Mouse (Mus musculus) testis, adult 2 months (tissue): Measurements from ENCODE around the gene Cbln1.

ENCODE experiments used
- CTCF ChIP-seq: fragments of 200-500 bp; IDR thresholded peaks from 2 replicates; pipeline ENCODE4 v1.5.1; 2012; ENCODE audit warnings: low read depth, mild to moderate bottlenecking, inconsistent platforms, low read length, moderate library complexity; ENCODE audit not compliant: control insufficient read depth, insufficient read depth, insufficient replicate concordance
- POLR2A ChIP-seq: fragments of 200-500 bp; IDR thresholded peaks from 2 replicates; pipeline ENCODE4 v1.6.1; 2012; ENCODE audit warnings: low read depth, mild to moderate bottlenecking, inconsistent platforms, low read length, moderate library complexity; ENCODE audit not compliant: control insufficient read depth

DNA sequence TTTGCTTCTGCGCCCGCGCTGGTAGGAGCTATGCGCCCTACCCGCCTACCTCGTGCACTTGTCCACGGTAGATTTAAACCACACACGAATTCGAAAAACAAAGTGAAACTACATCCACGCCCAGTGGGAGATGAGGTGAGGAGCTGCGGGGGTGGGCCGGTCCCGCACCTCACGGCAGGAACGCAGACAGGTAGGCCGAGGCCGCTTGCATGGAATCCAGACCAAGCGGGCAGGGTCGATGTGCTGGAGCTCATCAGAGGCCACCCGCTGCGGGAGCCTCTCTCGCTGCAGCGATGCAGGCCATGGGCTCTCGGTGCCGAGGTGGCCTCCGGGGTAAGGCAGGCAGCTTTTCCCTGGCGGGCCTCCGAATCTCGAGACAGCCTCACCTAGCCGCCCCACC is 905 bp upstream of the Cbln1 start:
- no peak for TF ChIP-seq POLR2A
- TF ChIP-seq CTCF, result no peak
